Comparison of ENCODE assay signal across 8 mouse cellular contexts in genomic region chrX:95657804-95658599, GRCm38 (mm10). TPM values are rescaled to one million over a fixed set of nuclear protein-coding genes. Genes with fewer than 3 reads are reported as not detected.
DNase-seq lines count a peak whose midpoint lies in the region; ATAC-seq and TF ChIP-seq lines count a peak whose summit lies in the region.

Gene Zc4h2, minus strand, starts transcription at chrX:95658509.

- DNase-seq in CH12.LX (ENCODE audit: extremely low read depth), result peak; percentile 66
- peak; percentile 43 for DNase-seq in c-Kit-positive CD71-negative TER-119-negative erythroid progenitor cells, embryonic 14.5 days (ENCODE audit: low read depth)
- DNase-seq in heart, postnatal 10 days, result peak; percentile 80
- peak; percentile 67 to 79 for DNase-seq in kidney, postnatal 4 days
- peak; percentile 75 for DNase-seq in neural tube, embryonic 11.5 days (ENCODE audit: low spot score)
- peak; percentile 81 for DNase-seq in telencephalon, adult 2 months (ENCODE audit: low read depth, low spot score)

- intact Hi-C loops in heart, postnatal 10 days (cut with DNase I), result no loop called here

- H3K79me2 ChIP-seq in CH12.LX (replicated peaks; ENCODE audit: control insufficient read depth, extremely low read depth, insufficient read depth, poor library complexity, severe bottlenecking), result no peaks in the 10 kb centered on the region

- TF ChIP-seq EP300 in CH12.LX (IDR thresholded peaks at IDR 0.05; ENCODE audit: low read length), result no peak

- H3K9ac ChIP-seq in CH12.LX (ENCODE audit: insufficient read depth, low read depth), result peak within 1 kb of the TSS; percentile 69; the same call in 1 of the 2 replicates
- peak within 1 kb of the TSS; percentile 58 for H3K9ac ChIP-seq in forebrain, embryonic 13.5 days
- no peak within 1 kb of the TSS for H3K9ac ChIP-seq in liver, embryonic 15.5 days
- peak within 1 kb of the TSS; percentile 35 for H3K9ac ChIP-seq in neural tube, embryonic 11.5 days (ENCODE audit: low read length)

- no peaks in the 10 kb centered on the region for H3K9me3 ChIP-seq in CH12.LX (replicated peaks; ENCODE audit: low read length)
- no peaks in the 10 kb centered on the region for H3K9me3 ChIP-seq in forebrain, embryonic 13.5 days (replicated peaks)
- H3K9me3 ChIP-seq in liver, embryonic 15.5 days (replicated peaks), result no peaks in the 10 kb centered on the region
- H3K9me3 ChIP-seq in neural tube, embryonic 11.5 days (ENCODE audit: control insufficient read depth, low read length), result no peaks in the 10 kb centered on the region

- ATAC-seq in forebrain, embryonic 13.5 days, result peak; percentile 100
- ATAC-seq in liver, embryonic 15.5 days (ENCODE audit: insufficient read depth), result peak; percentile 89
- peak; percentile 99 for ATAC-seq in neural tube, embryonic 11.5 days (ENCODE audit: insufficient read depth, low FRiP score, low TSS enrichment)

- peak within 1 kb of the TSS; percentile 61 for H3K4me2 ChIP-seq in CH12.LX (ENCODE audit: insufficient read depth, low read depth, poor library complexity, severe bottlenecking)
- H3K4me2 ChIP-seq in forebrain, embryonic 13.5 days, result peak within 1 kb of the TSS; percentile 58
- H3K4me2 ChIP-seq in liver, embryonic 15.5 days, result peak within 1 kb of the TSS; percentile 50
- peak within 1 kb of the TSS; percentile 42 for H3K4me2 ChIP-seq in neural tube, embryonic 11.5 days (ENCODE audit: low read depth)

- peak within 1 kb of the TSS; percentile 52 to 63 (median 53) for H3K4me3 ChIP-seq in CH12.LX (replicated peaks in 1 of 3; ENCODE audit: low read depth in 2 of 3, low read length in 2 of 3, poor library complexity in 1 of 3)
- peak within 1 kb of the TSS; percentile 46 for H3K4me3 ChIP-seq in forebrain, embryonic 13.5 days
- peak within 1 kb of the TSS; percentile 58 for H3K4me3 ChIP-seq in liver, embryonic 15.5 days (replicated peaks)
- H3K4me3 ChIP-seq in neural tube, embryonic 11.5 days (ENCODE audit: low read depth, low read length), result peak within 1 kb of the TSS; percentile 36

- no peak for TF ChIP-seq RAD21 in CH12.LX (IDR thresholded peaks at IDR 0.05; ENCODE audit: low read depth, low read length)

- TF ChIP-seq POLR2A in CH12.LX (IDR thresholded peaks at IDR 0.05; ENCODE audit: low read depth, low read length), result no peak

- no peak within 1 kb of the TSS for H3K27ac ChIP-seq in CH12.LX (ENCODE audit: insufficient read depth, low read depth)
- peak within 1 kb of the TSS; percentile 41 for H3K27ac ChIP-seq in forebrain, embryonic 13.5 days
- no peak within 1 kb of the TSS for H3K27ac ChIP-seq in liver, embryonic 15.5 days (replicated peaks)
- no peak within 1 kb of the TSS for H3K27ac ChIP-seq in neural tube, embryonic 11.5 days (ENCODE audit: low read depth, low read length)

- in situ Hi-C loops in CH12.LX (cut with MboI; ENCODE audit: low pct_ligation_motif_present, low pct_unique_long_range_greater_than_20kb, low sequenced_read_pairs), result no loop called here

- H3K4me1 ChIP-seq in CH12.LX (ENCODE audit: control insufficient read depth in 1 of 2, insufficient read depth in 2 of 2), result no peaks in the 10 kb centered on the region; a peak in 1 of 4 replicates
- H3K4me1 ChIP-seq in forebrain, embryonic 13.5 days, result 0 out of 2 replicates have a peak, but pooled peaks cover 7% of the 10 kb centered on the region
- H3K4me1 ChIP-seq in liver, embryonic 15.5 days (replicated peaks), result no peaks in the 10 kb centered on the region
- H3K4me1 ChIP-seq in neural tube, embryonic 11.5 days (ENCODE audit: control insufficient read depth, insufficient read depth, low read length), result no peaks in the 10 kb centered on the region

- WGBS in forebrain, embryonic 13.5 days, result 18% methylated on average over 7 of the region's 7 CpGs
- 24% methylated on average over 7 of the region's 7 CpGs for WGBS in liver, embryonic 15.5 days (ENCODE audit: insufficient replicate concordance)
- 23% methylated on average over 7 of the region's 7 CpGs for WGBS in neural tube, embryonic 11.5 days

- no peaks in the 10 kb centered on the region for H3K36me3 ChIP-seq in CH12.LX (replicated peaks in 1 of 2; ENCODE audit: control insufficient read depth in 1 of 2, insufficient read depth in 1 of 2, low read length in 1 of 2)
- H3K36me3 ChIP-seq in forebrain, embryonic 13.5 days (ENCODE audit: poor library complexity, severe bottlenecking), result no peaks in the 10 kb centered on the region
- no peaks in the 10 kb centered on the region for H3K36me3 ChIP-seq in liver, embryonic 15.5 days (replicated peaks)
- no peaks in the 10 kb centered on the region for H3K36me3 ChIP-seq in neural tube, embryonic 11.5 days (ENCODE audit: control insufficient read depth, insufficient read depth, low read length)

- no peak for TF ChIP-seq CTCF in CH12.LX (conservative IDR thresholded peaks at IDR 0.05 in 1 of 2, IDR thresholded peaks at IDR 0.05 in 1 of 2; ENCODE audit: low read depth in 2 of 2, low read length in 2 of 2)

- H3K27me3 ChIP-seq in CH12.LX (replicated peaks), result no peaks in the 10 kb centered on the region
- no peaks in the 10 kb centered on the region for H3K27me3 ChIP-seq in forebrain, embryonic 13.5 days
- no peaks in the 10 kb centered on the region for H3K27me3 ChIP-seq in liver, embryonic 15.5 days
- H3K27me3 ChIP-seq in neural tube, embryonic 11.5 days (ENCODE audit: control insufficient read depth, insufficient read depth, low read length), result no peaks in the 10 kb centered on the region

- dilution Hi-C loops in CH12.LX (cut with MboI; ENCODE audit: extremely low pct_ligation_motif_present, extremely low pct_unique_long_range_greater_than_20kb, low sequenced_read_pairs), result no loop called here

TF ChIP-seq in CH12.LX, 34 proteins besides CTCF, POLR2A, EP300 and RAD21:
- TF ChIP-seq MAZ (IDR thresholded peaks at IDR 0.05; ENCODE audit: low read depth, low read length), result no peak
- TF ChIP-seq NELFE (IDR thresholded peaks at IDR 0.05; ENCODE audit: low read depth, low read length), result no peak
- TF ChIP-seq UBTF (IDR thresholded peaks at IDR 0.05; ENCODE audit: low read depth, low read length), result no peak
- TF ChIP-seq JUND (conservative IDR thresholded peaks at IDR 0.05; ENCODE audit: low read depth, low read length), result no peak
- TF ChIP-seq ZKSCAN1 (IDR thresholded peaks at IDR 0.05; ENCODE audit: borderline replicate concordance, low read depth, low read length), result no peak
- no peak for TF ChIP-seq SMC3 (IDR thresholded peaks at IDR 0.05; ENCODE audit: low read depth, low read length)
- TF ChIP-seq ETS1 (conservative IDR thresholded peaks at IDR 0.05; ENCODE audit: low read depth, low read length), result no peak
- TF ChIP-seq ZC3H11A (IDR thresholded peaks at IDR 0.05; ENCODE audit: low read depth, low read length), result no peak
- TF ChIP-seq MEF2A (IDR thresholded peaks at IDR 0.05; ENCODE audit: borderline replicate concordance, low read depth, low read length), result no peak
- peak; percentile 75 for TF ChIP-seq ELF1 (IDR thresholded peaks at IDR 0.05; ENCODE audit: low read depth, low read length)
- no peak for TF ChIP-seq ZMIZ1 (IDR thresholded peaks at IDR 0.05; ENCODE audit: low read depth, low read length)
- no peak for TF ChIP-seq PAX5 (IDR thresholded peaks at IDR 0.05; ENCODE audit: low read length)
- no peak; the same call in 1 of the 2 replicates for TF ChIP-seq SIN3A (IDR thresholded peaks at IDR 0.05; ENCODE audit: low read length)
- no peak; the same call in 1 of the 2 replicates for TF ChIP-seq GABPA (IDR thresholded peaks at IDR 0.05; ENCODE audit: insufficient replicate concordance, low read depth, low read length)
- TF ChIP-seq IRF4 (IDR thresholded peaks at IDR 0.05; ENCODE audit: low read depth, low read length), result no peak
- no peak for TF ChIP-seq MYC (IDR thresholded peaks at IDR 0.05; ENCODE audit: low read depth, low read length)
- no peak for TF ChIP-seq RCOR1 (conservative IDR thresholded peaks at IDR 0.05; ENCODE audit: low read depth, low read length)
- no peak for TF ChIP-seq CHD2 (IDR thresholded peaks at IDR 0.05; ENCODE audit: low read length)
- TF ChIP-seq USF1 (IDR thresholded peaks at IDR 0.05; ENCODE audit: low read depth, low read length), result no peak
- TF ChIP-seq E2F4 (IDR thresholded peaks at IDR 0.05; ENCODE audit: insufficient replicate concordance, low read depth, low read length), result no peak
- no peak for TF ChIP-seq MXI1 (IDR thresholded peaks at IDR 0.05; ENCODE audit: low read depth, low read length)
- peak; percentile 77; the same call in 1 of the 2 replicates for TF ChIP-seq KAT2A (IDR thresholded peaks at IDR 0.05; ENCODE audit: insufficient replicate concordance, low read length)
- TF ChIP-seq TCF12 (IDR thresholded peaks at IDR 0.05; ENCODE audit: low read depth, low read length), result no peak
- TF ChIP-seq NRF1 (IDR thresholded peaks at IDR 0.05; ENCODE audit: low read depth, low read length), result peak; percentile 9; the same call in 1 of the 2 replicates
- no peak for TF ChIP-seq MAFK (IDR thresholded peaks at IDR 0.05; ENCODE audit: insufficient replicate concordance, low read length)
- TF ChIP-seq USF2 (conservative IDR thresholded peaks at IDR 0.05; ENCODE audit: low read depth, low read length), result no peak
- no peak for TF ChIP-seq BHLHE40 (IDR thresholded peaks at IDR 0.05; ENCODE audit: low read depth, low read length)
- peak; percentile 97 for TF ChIP-seq HCFC1 (IDR thresholded peaks at IDR 0.05; ENCODE audit: low read depth, low read length)
- no peak for TF ChIP-seq MAX (IDR thresholded peaks at IDR 0.05; ENCODE audit: low read length)
- 0 out of 2 replicates have a peak, but pooled peaks have one; percentile 33 for TF ChIP-seq TBP (conservative IDR thresholded peaks at IDR 0.05; ENCODE audit: low read depth, low read length)
- no peak for TF ChIP-seq CHD1 (IDR thresholded peaks at IDR 0.05; ENCODE audit: low read depth, low read length)
- no peak for TF ChIP-seq JUN (IDR thresholded peaks at IDR 0.05; ENCODE audit: insufficient read depth, low read depth, low read length)
- no peak for TF ChIP-seq POLR2AphosphoS2 (IDR thresholded peaks at IDR 0.05; ENCODE audit: low read depth, low read length)
- TF ChIP-seq ZNF384 (IDR thresholded peaks at IDR 0.05; ENCODE audit: low read depth, low read length), result no peak

RNA-seq across cellular contexts. Expression of gene Zc4h2, which starts in this region (rescaled TPM):
- 5.6 and 6.1 TPM in 2 replicates for total RNA-seq in CH12.LX (2012; rRNA removed)
- total RNA-seq in CH12.LX (2014; rRNA removed), result 16.5 and 19.4 TPM in 2 replicates
- 9.8 and 11.0 TPM in 2 replicates for polyA plus RNA-seq in CH12.LX (2012; ENCODE audit: insufficient read length, low read depth)
- 74.4 and 75.8 TPM in 2 replicates for polyA plus RNA-seq in forebrain, embryonic 13.5 days (2015; fragmentation: Nextera tagmentation; extraction: Ambion mirVana)
- total RNA-seq in heart, postnatal 10 days (2021), result 1 to 10 TPM; 2.4 to 3.4 TPM
- 1.2 and 1.3 TPM in 2 replicates for polyA plus RNA-seq in liver, embryonic 15.5 days (2015; fragmentation: Nextera tagmentation; extraction: Ambion mirVana)
- polyA plus RNA-seq in neural tube, embryonic 11.5 days (2014; fragmentation: Nextera tagmentation; extraction: Ambion mirVana), result 55.7 and 57.7 TPM in 2 replicates
